Mouse (Mus musculus): ENCODE measurements around the gene Olfr1443. TPM values are rescaled to one million over a fixed set of nuclear protein-coding genes. Genes with fewer than 3 reads are reported as not detected.
"Not testable (repeated sequence)": the region's sequence is repeated elsewhere in the genome, so short reads cannot be mapped to it uniquely, and the experiment has no call there.

The Olfr1443 gene
- polyA plus RNA-seq, 2 experiments: not detected

- 67% methylated on average over 6 of the region's 6 CpGs for WGBS (ENCODE audit: insufficient replicate concordance)
- Histone ChIP-seq H3K27ac (no peak overlapping the region), H3K27me3 (ENCODE audit: control insufficient read depth, insufficient read depth, low read length) (no peaks in the 10 kb centered on the region), H3K36me3 (replicated peaks; ENCODE audit: control insufficient read depth, insufficient read depth, low read depth) (no peaks in the 10 kb centered on the region), H3K4me1 (replicated peaks; ENCODE audit: control insufficient read depth in 2 of 2, insufficient read depth in 2 of 2, low read length in 1 of 2) (no peaks in the 10 kb centered on the region), H3K9ac (replicated peaks) (no peak overlapping the region), H3K9me3 (ENCODE audit: control insufficient read depth, low read length) (no peaks in the 10 kb centered on the region), H3K4me2 (ENCODE audit: low read depth) (no peak overlapping the region), H3K4me3 (ENCODE audit: insufficient read depth in 1 of 2, low read depth in 2 of 2, low read length in 2 of 2) (no peak overlapping the region)
- DNase-seq (ENCODE audit: low read depth in 3 of 3, low spot score in 3 of 3) (no peak), ATAC-seq (ENCODE audit: insufficient read depth) (no peak)
- TF ChIP-seq CTCF (IDR thresholded peaks at IDR 0.05; ENCODE audit: low read depth): no peak
- TF ChIP-seq EP300 (IDR thresholded peaks at IDR 0.05; ENCODE audit: low read depth): no peak
Observed at GRCm38 (mm10) chr19:12719189-12719588, 41.3 kb downstream of the Olfr1443 start.

DNA sequence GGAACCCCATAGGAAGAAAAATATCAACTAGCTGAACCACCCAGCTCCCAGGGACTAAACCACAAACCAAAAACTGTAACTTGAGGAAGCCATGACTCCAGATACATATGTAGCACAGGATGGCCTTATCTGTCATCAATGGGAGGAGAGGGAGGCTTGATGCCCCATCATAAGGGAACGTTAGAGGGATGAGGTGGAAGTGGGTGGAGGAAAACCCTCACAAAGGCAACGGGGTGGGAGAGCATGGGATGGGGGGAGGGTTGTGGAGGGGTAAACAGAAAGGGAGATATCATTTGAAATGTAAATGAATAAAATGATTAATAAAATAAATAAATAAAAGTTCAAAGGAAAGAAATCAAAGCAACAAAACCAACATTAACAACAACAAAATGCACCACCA is 42.6 kb downstream of the Olfr1443 start:
- H3K9ac ChIP-seq (replicated peaks): no peak overlapping the region

DNA sequence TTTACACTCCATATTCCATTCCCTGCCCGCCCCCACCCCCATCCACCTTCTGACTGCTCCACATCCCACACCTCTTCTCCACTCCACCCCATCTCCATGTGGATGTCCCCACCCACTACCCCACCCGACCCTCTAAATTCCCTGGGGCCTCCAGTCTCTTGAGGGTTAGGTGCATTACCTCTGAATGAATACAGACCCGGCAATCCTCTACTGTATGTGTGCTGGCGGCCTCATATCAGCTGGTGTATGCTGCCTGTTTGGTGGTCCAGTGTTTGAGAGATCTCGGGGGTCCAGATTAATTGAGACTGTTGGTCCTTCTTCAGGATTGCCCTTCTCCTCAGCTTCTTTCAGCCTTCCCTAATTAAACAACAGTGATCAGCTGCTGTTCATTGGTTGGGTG is 43.0 kb downstream of the Olfr1443 start:
- DNase-seq (ENCODE audit: low read depth in 3 of 3, low spot score in 3 of 3); H3K9me3 ChIP-seq (ENCODE audit: control insufficient read depth, low read length); H3K4me3 ChIP-seq (ENCODE audit: insufficient read depth in 1 of 2, low read depth in 2 of 2, low read length in 2 of 2); H3K27me3 ChIP-seq (ENCODE audit: control insufficient read depth, insufficient read depth, low read length); H3K4me2 ChIP-seq (ENCODE audit: low read depth); H3K27ac ChIP-seq; ATAC-seq (ENCODE audit: insufficient read depth); H3K9ac ChIP-seq (replicated peaks); H3K36me3 ChIP-seq (replicated peaks; ENCODE audit: control insufficient read depth, insufficient read depth, low read depth); H3K4me1 ChIP-seq (replicated peaks; ENCODE audit: control insufficient read depth in 2 of 2, insufficient read depth in 2 of 2, low read length in 1 of 2): not testable (repeated sequence)
- WGBS (ENCODE audit: insufficient replicate concordance): 60% methylated on average over 5 of the region's 5 CpGs

More for the DNA sequence above, 42.6 kb downstream of the Olfr1443 start:
- H3K4me2 ChIP-seq (ENCODE audit: low read depth): no peak overlapping the region
- no peaks in the 10 kb centered on the region for H3K4me1 ChIP-seq (replicated peaks; ENCODE audit: control insufficient read depth in 2 of 2, insufficient read depth in 2 of 2, low read length in 1 of 2)
- no peak overlapping the region for H3K27ac ChIP-seq
- TF ChIP-seq EP300 (IDR thresholded peaks at IDR 0.05; ENCODE audit: low read depth) (no peak), CTCF (IDR thresholded peaks at IDR 0.05; ENCODE audit: low read depth) (no peak)
- ATAC-seq (ENCODE audit: insufficient read depth): no peak
- no peaks in the 10 kb centered on the region for H3K27me3 ChIP-seq (ENCODE audit: control insufficient read depth, insufficient read depth, low read length)
- H3K4me3 ChIP-seq (ENCODE audit: insufficient read depth in 1 of 2, low read depth in 2 of 2, low read length in 2 of 2): no peak overlapping the region
- 26% methylated on average over 2 of the region's 2 CpGs for WGBS (ENCODE audit: insufficient replicate concordance)
- H3K36me3 ChIP-seq (replicated peaks; ENCODE audit: control insufficient read depth, insufficient read depth, low read depth): no peaks in the 10 kb centered on the region
- H3K9me3 ChIP-seq (ENCODE audit: control insufficient read depth, low read length): no peaks in the 10 kb centered on the region
- no peak for DNase-seq (ENCODE audit: low read depth in 3 of 3, low spot score in 3 of 3)

GRCm38 (mm10) chr19:12721596-12721995 is 43.7 kb downstream of the Olfr1443 start:
- H3K9me3 ChIP-seq (ENCODE audit: control insufficient read depth, low read length); H3K4me1 ChIP-seq (replicated peaks; ENCODE audit: control insufficient read depth in 2 of 2, insufficient read depth in 2 of 2, low read length in 1 of 2); H3K9ac ChIP-seq (replicated peaks); H3K27me3 ChIP-seq (ENCODE audit: control insufficient read depth, insufficient read depth, low read length); H3K4me2 ChIP-seq (ENCODE audit: low read depth); ATAC-seq (ENCODE audit: insufficient read depth); H3K36me3 ChIP-seq (replicated peaks; ENCODE audit: control insufficient read depth, insufficient read depth, low read depth); H3K4me3 ChIP-seq (ENCODE audit: insufficient read depth in 1 of 2, low read depth in 2 of 2, low read length in 2 of 2); H3K27ac ChIP-seq; DNase-seq (ENCODE audit: low read depth in 3 of 3, low spot score in 3 of 3): not testable (repeated sequence)
- WGBS (ENCODE audit: insufficient replicate concordance): 70% methylated on average over 7 of the region's 7 CpGs

DNA sequence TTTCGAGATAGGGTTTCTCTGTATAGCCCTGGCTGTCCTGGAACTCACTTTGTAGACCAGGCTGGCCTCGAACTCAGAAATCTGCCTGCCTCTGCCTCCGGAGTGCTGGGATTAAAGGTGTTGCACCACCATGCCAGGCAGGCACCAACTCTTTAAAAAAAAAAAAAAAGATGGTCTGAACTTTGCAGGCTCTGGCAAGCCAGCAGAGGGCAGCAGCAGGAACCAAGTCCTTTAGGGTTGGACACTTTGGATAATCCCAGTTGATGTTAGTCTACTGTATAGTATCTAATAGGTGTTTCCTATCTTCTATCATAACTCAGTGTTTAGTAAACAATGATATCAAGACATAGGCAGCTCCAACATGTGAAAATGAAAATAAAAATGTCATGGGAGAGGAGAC is 44.4 kb downstream of the Olfr1443 start:
- Histone ChIP-seq H3K4me1 (replicated peaks; ENCODE audit: control insufficient read depth in 2 of 2, insufficient read depth in 2 of 2, low read length in 1 of 2) (no peaks in the 10 kb centered on the region), H3K4me2 (ENCODE audit: low read depth) (no peak overlapping the region), H3K9ac (replicated peaks) (no peak overlapping the region), H3K27ac (no peak overlapping the region), H3K27me3 (ENCODE audit: control insufficient read depth, insufficient read depth, low read length) (no peaks in the 10 kb centered on the region), H3K36me3 (replicated peaks; ENCODE audit: control insufficient read depth, insufficient read depth, low read depth) (no peaks in the 10 kb centered on the region), H3K9me3 (ENCODE audit: control insufficient read depth, low read length) (no peaks in the 10 kb centered on the region), H3K4me3 (ENCODE audit: insufficient read depth in 1 of 2, low read depth in 2 of 2, low read length in 2 of 2) (no peak overlapping the region)
- DNase-seq (ENCODE audit: low read depth in 3 of 3, low spot score in 3 of 3) (no peak), ATAC-seq (ENCODE audit: insufficient read depth) (no peak)
- TF ChIP-seq EP300 (IDR thresholded peaks at IDR 0.05; ENCODE audit: low read depth) (no peak), CTCF (IDR thresholded peaks at IDR 0.05; ENCODE audit: low read depth) (peak; percentile 44)
- 51% methylated on average over 2 of the region's 3 CpGs for WGBS (ENCODE audit: insufficient replicate concordance)

DNA sequence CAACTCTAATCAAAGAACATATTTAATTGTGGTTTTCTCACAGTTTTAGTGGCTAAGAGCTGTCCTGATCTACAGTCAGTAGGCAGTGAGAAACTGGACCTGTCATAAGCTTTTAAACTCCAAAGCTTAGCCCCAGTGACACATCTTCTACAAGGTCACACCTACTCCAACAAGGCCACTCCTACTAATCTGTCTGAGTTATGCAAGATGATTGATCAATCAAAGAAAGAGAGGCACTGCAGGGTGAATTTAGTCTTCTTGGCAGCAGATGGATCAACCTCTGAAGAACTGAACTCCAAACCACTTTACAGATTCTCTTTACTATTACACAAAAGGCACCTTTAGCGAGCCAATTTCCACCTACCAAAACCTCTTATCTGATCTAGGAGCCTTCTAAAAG is 47.9 kb downstream of the Olfr1443 start:
- 45% methylated on average over 1 of the region's 1 CpGs for WGBS (ENCODE audit: insufficient replicate concordance)
- no peak for DNase-seq (ENCODE audit: low read depth in 3 of 3, low spot score in 3 of 3)
- H3K4me1 ChIP-seq (replicated peaks; ENCODE audit: control insufficient read depth in 2 of 2, insufficient read depth in 2 of 2, low read length in 1 of 2): no peaks in the 10 kb centered on the region
- no peak overlapping the region for H3K9ac ChIP-seq (replicated peaks)
- TF ChIP-seq EP300 (IDR thresholded peaks at IDR 0.05; ENCODE audit: low read depth) (no peak), CTCF (IDR thresholded peaks at IDR 0.05; ENCODE audit: low read depth) (no peak)
- H3K9me3 ChIP-seq (ENCODE audit: control insufficient read depth, low read length): no peaks in the 10 kb centered on the region
- ATAC-seq (ENCODE audit: insufficient read depth): no peak
- no peaks in the 10 kb centered on the region for H3K27me3 ChIP-seq (ENCODE audit: control insufficient read depth, insufficient read depth, low read length)
- H3K4me3 ChIP-seq (ENCODE audit: insufficient read depth in 1 of 2, low read depth in 2 of 2, low read length in 2 of 2): no peak overlapping the region
- H3K27ac ChIP-seq: no peak overlapping the region
- H3K4me2 ChIP-seq (ENCODE audit: low read depth): no peak overlapping the region
- no peaks in the 10 kb centered on the region for H3K36me3 ChIP-seq (replicated peaks; ENCODE audit: control insufficient read depth, insufficient read depth, low read depth)

Data from liver, embryonic 14.5 days (tissue).